Mouse (Mus musculus) lung, adult 2 months (tissue): Measurements from ENCODE around the gene Il4.

Source experiments
- CTCF ChIP-seq: fragments of 200-500 bp; IDR thresholded peaks from 2 replicates; pipeline ENCODE4 v1.5.1; 2011; ENCODE audit warnings: mild to moderate bottlenecking, low read length, control low read depth; ENCODE audit not compliant: insufficient read depth
- POLR2A ChIP-seq: fragments of 200-500 bp; IDR thresholded peaks from 2 replicates; pipeline ENCODE4 v1.6.1; 2011; ENCODE audit warnings: low read depth, mild to moderate bottlenecking, control low read depth, low read length, borderline replicate concordance; ENCODE audit errors: extremely low read depth

- TF ChIP-seq CTCF, result peak; percentile 72
- no peak for TF ChIP-seq POLR2A
These were observed 28.1 kb downstream of the Il4 start for GRCm38 (mm10) chr11:53590368-53590768.
